Mouse (Mus musculus) limb, embryonic 14.5 days (tissue): ENCODE data around the gene Fgd2. TPM values are rescaled to one million over a fixed set of nuclear protein-coding genes. Genes with fewer than 3 reads are reported as not detected.

Experiments
- ATAC-seq: fragments of 200-750 bp; cut with Nextera tagmentation; 2 replicates; pipeline ENCODE4 v1.8.0; 2017; ENCODE audit warnings: low read depth, moderate number of reproducible peaks, moderate TSS enrichment; ENCODE audit not compliant: low FRiP score
- DNase-seq: peaks from one replicate; pipeline ENCODE4 v3.0.0-alpha.2; 2015; ENCODE audit warnings: low spot score
- H3K27ac ChIP-seq: fragments of 300-500 bp; sonication (generic); replicated peaks from 2 replicates; pipeline ENCODE4 v1.5.1; 2014; ENCODE audit warnings: low read depth, mild to moderate bottlenecking, low read length, moderate library complexity, mixed read lengths
- H3K27me3 ChIP-seq: fragments of 300-500 bp; sonication (generic); 2 replicates; pipeline ENCODE4 v1.6.1; 2014; ENCODE audit warnings: low read length, mixed read lengths; ENCODE audit not compliant: control insufficient read depth, insufficient read depth
- H3K36me3 ChIP-seq: fragments of 300-500 bp; sonication (generic); 2 replicates; pipeline ENCODE4 v1.6.1; 2014; ENCODE audit warnings: mild to moderate bottlenecking, low read length, moderate library complexity, mixed read lengths; ENCODE audit not compliant: control insufficient read depth, insufficient read depth
- H3K4me1 ChIP-seq: fragments of 300-500 bp; sonication (generic); 2 replicates; pipeline ENCODE4 v1.6.1; 2014; ENCODE audit warnings: antibody characterized with exemption, low read length, mixed read lengths; ENCODE audit not compliant: control insufficient read depth, insufficient read depth
- H3K4me2 ChIP-seq: fragments of 300-500 bp; sonication (generic); replicated peaks from 2 replicates; pipeline ENCODE4 v1.6.1; 2014; ENCODE audit warnings: low read depth, mild to moderate bottlenecking, low read length, moderate library complexity; ENCODE audit not compliant: severe bottlenecking
- H3K4me3 ChIP-seq: fragments of 300-500 bp; sonication (generic); replicated peaks from 2 replicates; pipeline ENCODE4 v1.5.1; 2014; ENCODE audit warnings: low read length
- H3K9ac ChIP-seq: fragments of 300-500 bp; sonication (generic); 2 replicates; pipeline ENCODE4 v1.6.1; 2014; ENCODE audit warnings: mild to moderate bottlenecking, low read depth, low read length, moderate library complexity; ENCODE audit not compliant: severe bottlenecking
- H3K9me3 ChIP-seq: fragments of 300-500 bp; sonication (generic); 2 replicates; pipeline ENCODE4 v1.6.1; 2016; ENCODE audit warnings: low read length; ENCODE audit not compliant: control insufficient read depth
- POLR2A ChIP-seq: fragments of 200-500 bp; IDR thresholded peaks from 2 replicates; pipeline ENCODE4 v1.8.0; 2012; ENCODE audit warnings: inconsistent platforms, mild to moderate bottlenecking, moderate library complexity, borderline replicate concordance; ENCODE audit not compliant: insufficient read depth, insufficient read length; ENCODE audit errors: extremely low read depth
- WGBS: fragments of 180-500 bp; shearing (Covaris S2); extraction: QIAGEN DNeasy Blood & Tissue Kit; methylation state at CpG from one replicate; pipeline ENCODE4 v1.1.7; 2014; 5-methylcytosine and 5-hydroxymethylcytosine counted together
- polyA plus RNA-seq, 2 experiments: library from polyadenylated mRNA; depleted of rRNA in 1 of 2; stranded (reverse) in 1 of 2; unstranded in 1 of 2; fragments of >200 nt; fragmentation: Nextera tagmentation in 1 of 2; extraction: Ambion mirVana in 1 of 2; gene quantifications; 2 replicates each; pipeline versions ENCODE4 v1.2.1 to v1.2.3; 2012 to 2014

The Fgd2 gene
- polyA plus RNA-seq, 2 experiments: 6.2 to 9.4 TPM

DNA sequence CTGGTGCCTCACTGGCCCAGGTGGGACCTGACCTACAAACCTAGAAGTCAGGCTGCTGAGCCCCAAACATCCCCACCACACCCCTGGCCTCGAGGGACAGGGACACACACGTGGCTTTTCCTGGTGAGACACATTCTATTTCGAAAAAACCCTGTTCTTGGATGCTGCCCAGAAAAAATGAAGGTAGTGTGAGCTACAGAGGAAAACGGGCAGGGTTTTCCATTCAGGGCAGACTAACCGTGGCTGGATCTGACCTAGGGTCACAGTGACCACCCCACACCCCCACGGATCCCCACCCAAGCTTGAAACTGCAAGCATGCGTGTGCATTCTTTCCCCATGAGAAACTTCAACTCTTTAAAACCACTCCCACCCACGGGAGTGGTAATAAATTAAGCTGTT, 67.5 kb downstream of the Fgd2 start:
- Histone ChIP-seq H3K4me3 (no peak overlapping the region), H3K9me3 (no peaks in the 10 kb centered on the region), H3K27ac (no peak overlapping the region), H3K9ac (no peak overlapping the region), H3K4me2 (no peak overlapping the region), H3K36me3 (no peaks in the 10 kb centered on the region), H3K27me3 (no peaks in the 10 kb centered on the region), H3K4me1 (peaks cover 8% of the 10 kb centered on the region; the same call in 1 of the 2 replicates)
- TF ChIP-seq POLR2A: no peak
- WGBS: 37% methylated on average over 8 of the region's 8 CpGs
- no peak for ATAC-seq
- DNase-seq: no peak

GRCm38 (mm10) chr17:29428826-29429225, 68.1 kb downstream of the Fgd2 start:
- Histone ChIP-seq H3K4me2 (no peak overlapping the region), H3K36me3 (no peaks in the 10 kb centered on the region), H3K9me3 (no peaks in the 10 kb centered on the region), H3K4me1 (peaks cover 8% of the 10 kb centered on the region; the same call in 1 of the 2 replicates), H3K4me3 (no peak overlapping the region), H3K27ac (no peak overlapping the region), H3K27me3 (no peaks in the 10 kb centered on the region), H3K9ac (no peak overlapping the region)
- DNase-seq (no peak), ATAC-seq (no peak)
- 26% methylated on average over 2 of the region's 2 CpGs for WGBS
- TF ChIP-seq POLR2A: no peak

Other genes starting within 250 kb of the Fgd2 start
- gene Rab44, start 246.8 kb upstream of the Fgd2 start, polyA plus RNA-seq (2012; rRNA removed): 2.4 and 2.8 TPM in 2 replicates
- 1.4 and 1.5 TPM in 2 replicates for gene Rab44, start 246.8 kb upstream of the Fgd2 start, polyA plus RNA-seq (2014; fragmentation: Nextera tagmentation; extraction: Ambion mirVana)
- gene Cpne5, start 122.7 kb upstream of the Fgd2 start, polyA plus RNA-seq (2012; rRNA removed): 14.7 and 17.9 TPM in 2 replicates
- 13.3 and 14.7 TPM in 2 replicates for gene Cpne5, start 122.7 kb upstream of the Fgd2 start, polyA plus RNA-seq (2014; fragmentation: Nextera tagmentation; extraction: Ambion mirVana)
- gene Ppil1, start 96.7 kb upstream of the Fgd2 start, polyA plus RNA-seq (2012; rRNA removed): 76.5 and 78.5 TPM in 2 replicates
- gene Ppil1, start 96.7 kb upstream of the Fgd2 start, polyA plus RNA-seq (2014; fragmentation: Nextera tagmentation; extraction: Ambion mirVana): 130 and 132 TPM in 2 replicates
- gene BC004004, start 92.1 kb upstream of the Fgd2 start, polyA plus RNA-seq (2012; rRNA removed): 58.7 and 64.6 TPM in 2 replicates
- 85.3 and 87.6 TPM in 2 replicates for gene BC004004, start 92.1 kb upstream of the Fgd2 start, polyA plus RNA-seq (2014; fragmentation: Nextera tagmentation; extraction: Ambion mirVana)
- gene Pi16, start 43.2 kb upstream of the Fgd2 start, polyA plus RNA-seq (2012; rRNA removed): 2.0 and 2.6 TPM in 2 replicates
- gene Pi16, start 43.2 kb upstream of the Fgd2 start, polyA plus RNA-seq (2014; fragmentation: Nextera tagmentation; extraction: Ambion mirVana): 1.4 and 2.2 TPM in 2 replicates
- 469 and 541 TPM in 2 replicates for gene Mtch1, start 13.0 kb upstream of the Fgd2 start, polyA plus RNA-seq (2012; rRNA removed)
- 420 and 443 TPM in 2 replicates for gene Mtch1, start 13.0 kb upstream of the Fgd2 start, polyA plus RNA-seq (2014; fragmentation: Nextera tagmentation; extraction: Ambion mirVana)
- 18.4 and 23.3 TPM in 2 replicates for gene Pim1, start 129.8 kb downstream of the Fgd2 start, polyA plus RNA-seq (2012; rRNA removed)
- gene Pim1, start 129.8 kb downstream of the Fgd2 start, polyA plus RNA-seq (2014; fragmentation: Nextera tagmentation; extraction: Ambion mirVana): 15.7 TPM in 2 replicates
- gene Gm17657, start 188.7 kb downstream of the Fgd2 start, polyA plus RNA-seq (2012; rRNA removed): 0.04 TPM in 1 of 2 replicates, not detected in the other
- gene Gm17657, start 188.7 kb downstream of the Fgd2 start, polyA plus RNA-seq (2014; fragmentation: Nextera tagmentation; extraction: Ambion mirVana): not detected in 2 replicates
- 24.0 and 27.2 TPM in 2 replicates for gene Tbc1d22b, start 188.9 kb downstream of the Fgd2 start, polyA plus RNA-seq (2012; rRNA removed)
- 15.2 and 15.7 TPM in 2 replicates for gene Tbc1d22b, start 188.9 kb downstream of the Fgd2 start, polyA plus RNA-seq (2014; fragmentation: Nextera tagmentation; extraction: Ambion mirVana)
- 0.09 and 0.28 TPM in 2 replicates for gene Tmem217, start 191.5 kb downstream of the Fgd2 start, polyA plus RNA-seq (2012; rRNA removed)
- gene Tmem217, start 191.5 kb downstream of the Fgd2 start, polyA plus RNA-seq (2014; fragmentation: Nextera tagmentation; extraction: Ambion mirVana): 0.40 and 0.41 TPM in 2 replicates